Mouse (Mus musculus): Measurements from ENCODE around the gene Wdfy2.
A peak's percentile ranks its signal among the peaks of the same experiment; 100 is the strongest.
"Not testable (repeated sequence)": the region's sequence is repeated elsewhere in the genome, so short reads cannot be mapped to it uniquely, and the experiment has no call there.

The Wdfy2 gene

GRCm38 (mm10) chr14:62878634-62879430 lies 41.4 kb downstream of the Wdfy2 start:
- no peak for DNase-seq (ENCODE audit: low read depth, low spot score)

- peak; percentile 83 for DNase-seq (ENCODE audit: low read depth, low spot score)
Measured at GRCm38 (mm10) chr14:62879497-62879896, 42.0 kb downstream of the Wdfy2 start.

DNA sequence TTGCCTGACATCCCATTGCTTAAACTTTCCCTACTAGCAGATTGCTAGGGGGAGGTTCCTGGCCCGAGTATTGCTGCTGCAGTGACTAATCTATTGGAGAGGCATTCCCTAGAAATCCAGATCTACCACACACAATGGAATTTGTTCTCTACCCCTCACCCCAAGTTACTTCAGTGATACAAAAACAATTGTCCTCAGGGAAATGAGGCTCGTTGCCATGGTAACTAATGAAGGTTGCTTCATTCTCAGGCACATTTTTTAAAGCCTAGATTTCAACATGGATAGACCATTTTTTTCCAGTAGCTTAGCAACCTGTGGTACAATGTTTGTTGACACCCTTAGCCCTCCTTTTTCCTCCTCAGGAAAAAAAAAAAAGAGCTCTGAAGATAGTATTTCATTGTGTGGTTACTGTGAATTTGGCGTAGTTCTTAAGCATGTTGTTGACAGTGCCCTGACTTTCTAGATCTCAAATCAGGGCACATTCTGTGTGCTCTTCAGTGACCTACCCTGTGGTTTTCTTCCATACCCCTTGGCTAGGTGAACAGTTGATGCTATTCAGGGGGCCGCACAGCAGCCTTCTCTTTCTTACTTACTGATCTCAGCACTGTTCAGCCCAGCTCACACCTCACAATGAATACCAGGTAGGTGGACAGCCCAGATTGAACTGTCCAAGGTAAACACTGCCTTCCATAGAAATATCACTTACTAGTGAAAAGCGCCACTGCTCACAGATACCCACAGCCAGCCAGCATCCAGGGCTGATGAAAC lies 42.8 kb downstream of the Wdfy2 start:
- peak; percentile 79 for DNase-seq (ENCODE audit: low read depth, low spot score)

GRCm38 (mm10) chr14:62882061-62882614 lies 44.7 kb downstream of the Wdfy2 start:
- peak; percentile 80 for DNase-seq (ENCODE audit: low read depth, low spot score)

DNA sequence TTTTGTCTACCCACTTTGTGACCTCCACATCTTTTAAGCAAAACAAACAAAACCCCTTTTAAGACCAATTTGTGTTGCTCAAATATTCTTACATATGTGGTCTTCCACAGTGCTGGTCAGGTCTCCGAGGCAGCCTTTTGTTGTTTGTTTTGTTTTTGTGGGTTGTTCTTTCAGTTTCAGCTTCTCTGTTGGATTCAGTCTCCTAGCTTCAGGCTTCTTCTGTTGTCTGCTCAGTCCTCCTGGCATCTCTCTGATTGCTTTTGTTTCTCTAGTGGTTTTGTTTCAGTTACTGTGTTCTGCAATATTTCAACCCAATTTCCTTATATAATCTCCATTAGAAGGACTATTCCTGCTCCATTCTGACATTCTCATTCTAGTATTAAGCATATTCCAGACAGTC lies 46.1 kb downstream of the Wdfy2 start:
- no peak for DNase-seq (ENCODE audit: low read depth, low spot score)

DNA sequence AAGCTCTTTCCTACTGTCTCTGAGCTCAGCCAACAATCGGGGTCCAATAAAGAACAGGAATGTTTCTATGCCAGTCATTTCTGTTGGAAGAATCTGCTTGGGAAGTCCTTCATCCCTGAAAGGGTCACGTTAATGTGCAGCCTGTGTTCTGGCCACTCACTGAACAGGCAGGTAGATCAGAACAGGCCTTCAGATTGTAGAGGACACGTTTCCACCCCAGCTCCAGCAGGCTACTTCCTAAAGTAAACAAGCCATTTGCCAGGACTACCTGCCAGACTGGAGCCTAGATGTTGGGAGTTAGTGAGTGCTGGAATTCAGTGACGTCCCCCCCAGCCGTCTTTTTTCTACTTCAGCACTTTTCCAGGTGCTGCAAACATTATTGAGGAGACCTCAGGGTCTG lies 46.7 kb downstream of the Wdfy2 start:
- DNase-seq (ENCODE audit: low read depth, low spot score): no peak

DNA sequence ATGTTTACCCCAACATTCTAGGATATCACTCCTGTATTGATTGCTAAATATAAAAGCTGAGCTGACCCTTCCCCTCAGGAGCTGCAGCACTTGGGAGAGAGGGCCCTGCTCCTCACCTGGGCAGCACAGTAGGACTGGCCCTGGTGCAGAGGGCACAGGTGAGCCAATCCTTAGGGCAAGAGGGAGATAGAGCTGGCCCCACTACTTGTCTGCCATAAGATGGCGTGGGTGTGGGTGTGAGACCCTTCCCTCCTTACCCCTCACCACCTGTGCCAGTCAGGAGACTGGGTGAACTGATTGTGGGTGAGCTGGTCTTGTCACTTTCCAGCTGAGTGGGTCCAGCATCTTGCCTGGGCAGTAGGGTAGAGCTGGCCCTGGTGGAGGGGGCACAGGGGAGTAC lies 47.2 kb downstream of the Wdfy2 start:
- DNase-seq (ENCODE audit: low read depth, low spot score): no peak

GRCm38 (mm10) chr14:62885146-62885545 lies 47.7 kb downstream of the Wdfy2 start:
- DNase-seq (ENCODE audit: low read depth, low spot score): no peak

DNA sequence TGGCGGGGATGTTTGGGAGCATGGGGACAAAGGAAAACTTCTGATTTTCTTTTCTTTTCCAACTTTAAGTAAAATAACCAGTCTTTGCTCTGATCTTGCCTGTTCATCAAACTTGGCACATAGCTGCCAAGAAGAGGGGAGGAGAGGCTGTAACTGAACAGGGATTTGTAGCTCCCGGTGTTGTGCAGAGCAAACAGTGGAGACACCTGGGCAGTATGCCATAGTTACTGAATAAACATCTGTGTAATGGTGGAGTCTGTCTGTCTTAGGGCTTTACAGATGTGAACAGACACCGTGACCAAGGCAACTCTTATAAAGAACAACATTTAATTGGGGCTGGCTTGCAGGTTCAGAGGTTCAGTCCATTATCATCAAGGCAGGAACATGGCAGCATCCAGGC lies 53.9 kb downstream of the Wdfy2 start:
- no peak for DNase-seq (ENCODE audit: low read depth, low spot score)

GRCm38 (mm10) chr14:62892771-62893641 lies 55.5 kb downstream of the Wdfy2 start:
- DNase-seq (ENCODE audit: low read depth, low spot score): no peak

- not testable (repeated sequence) for DNase-seq (ENCODE audit: low read depth, low spot score)
Measured at GRCm38 (mm10) chr14:62893642-62894180, 56.2 kb downstream of the Wdfy2 start.

DNA sequence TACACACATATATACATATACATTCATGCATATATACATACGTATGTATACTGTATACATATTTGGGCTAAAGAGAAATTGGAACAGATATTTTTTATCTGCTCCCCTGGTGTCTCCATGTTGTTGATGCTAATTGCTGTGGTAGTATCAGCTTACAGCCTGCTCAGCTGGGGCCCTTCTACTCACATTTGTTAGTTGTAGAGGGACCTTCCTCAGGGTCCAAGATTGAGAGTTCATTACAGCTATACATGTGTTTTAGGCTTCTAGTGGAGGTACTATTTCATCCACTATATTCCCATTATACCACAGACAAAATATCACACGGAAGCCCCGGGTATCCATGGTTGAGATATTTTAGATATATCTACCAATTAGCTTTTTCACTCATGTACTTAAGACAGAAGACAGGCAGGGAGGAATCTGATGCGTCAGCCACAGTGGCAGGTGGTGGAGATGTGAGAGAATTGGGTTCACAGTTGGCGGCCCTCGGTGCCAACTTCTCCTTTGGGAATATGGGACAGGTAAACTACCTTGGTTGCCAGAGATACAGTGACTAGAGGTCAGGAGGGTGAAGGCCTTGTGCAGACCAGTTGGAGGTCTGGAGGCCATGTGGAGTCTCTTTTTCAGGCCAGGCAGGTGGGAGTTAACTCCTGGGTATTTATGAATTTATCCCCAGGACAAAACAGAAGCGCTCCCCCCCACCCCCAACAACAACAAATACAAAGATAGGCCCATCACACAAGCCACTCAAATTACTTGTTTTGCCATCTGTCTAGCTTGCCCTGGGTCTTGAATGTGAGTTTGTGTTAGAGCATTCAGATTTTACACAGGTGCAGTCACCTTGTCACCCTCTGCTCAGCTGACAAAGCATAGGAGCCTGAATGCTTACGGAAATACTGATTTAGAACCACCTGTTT lies 57.7 kb downstream of the Wdfy2 start:
- no peak for DNase-seq (ENCODE audit: low read depth, low spot score)

DNA sequence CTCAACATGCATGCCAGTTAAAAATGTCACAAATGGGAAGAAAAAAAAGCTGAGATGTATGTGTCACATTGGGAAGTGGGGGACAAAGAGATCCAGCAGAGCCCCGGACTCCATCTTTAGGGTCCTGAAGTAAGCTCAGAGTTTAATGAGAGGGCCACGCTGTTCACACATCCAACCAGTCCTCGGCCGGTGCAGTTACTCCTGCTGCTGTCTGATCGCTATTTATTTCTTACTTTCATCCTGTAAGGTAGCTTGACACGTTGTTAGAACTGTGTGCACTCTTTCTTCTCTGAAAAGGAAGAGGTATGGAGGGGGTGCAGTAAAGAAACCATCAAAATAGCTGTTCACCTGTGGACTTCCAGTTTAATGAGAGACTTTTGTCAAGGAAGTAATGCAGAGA lies 60.6 kb downstream of the Wdfy2 start:
- no peak for DNase-seq (ENCODE audit: low read depth, low spot score)

- no peak for DNase-seq (ENCODE audit: low read depth, low spot score)
Measured at GRCm38 (mm10) chr14:62907888-62908287, 70.4 kb downstream of the Wdfy2 start.

- no peak for DNase-seq (ENCODE audit: low read depth, low spot score)
Measured at GRCm38 (mm10) chr14:62908550-62908949, 71.1 kb downstream of the Wdfy2 start.

DNA sequence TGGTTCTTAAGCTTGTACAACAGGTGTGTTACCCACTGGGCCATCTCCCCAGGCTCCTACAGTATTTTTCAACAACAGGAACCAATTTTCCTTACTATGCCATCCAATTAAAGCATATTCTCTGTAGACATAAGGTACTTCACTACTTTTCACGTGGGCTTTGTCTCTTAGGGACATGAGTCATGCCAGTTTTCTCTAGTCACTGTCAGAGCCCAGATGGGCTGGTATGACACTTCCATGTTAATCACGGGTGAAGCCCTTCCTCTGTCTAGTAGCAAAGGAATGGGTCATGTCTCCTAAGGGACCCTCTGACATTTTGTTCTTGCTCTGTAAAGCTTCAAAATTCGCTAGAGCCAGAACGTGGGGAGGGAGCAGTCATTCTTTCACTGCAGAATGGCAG lies 73.4 kb downstream of the Wdfy2 start:
- DNase-seq (ENCODE audit: low read depth, low spot score): no peak

DNA sequence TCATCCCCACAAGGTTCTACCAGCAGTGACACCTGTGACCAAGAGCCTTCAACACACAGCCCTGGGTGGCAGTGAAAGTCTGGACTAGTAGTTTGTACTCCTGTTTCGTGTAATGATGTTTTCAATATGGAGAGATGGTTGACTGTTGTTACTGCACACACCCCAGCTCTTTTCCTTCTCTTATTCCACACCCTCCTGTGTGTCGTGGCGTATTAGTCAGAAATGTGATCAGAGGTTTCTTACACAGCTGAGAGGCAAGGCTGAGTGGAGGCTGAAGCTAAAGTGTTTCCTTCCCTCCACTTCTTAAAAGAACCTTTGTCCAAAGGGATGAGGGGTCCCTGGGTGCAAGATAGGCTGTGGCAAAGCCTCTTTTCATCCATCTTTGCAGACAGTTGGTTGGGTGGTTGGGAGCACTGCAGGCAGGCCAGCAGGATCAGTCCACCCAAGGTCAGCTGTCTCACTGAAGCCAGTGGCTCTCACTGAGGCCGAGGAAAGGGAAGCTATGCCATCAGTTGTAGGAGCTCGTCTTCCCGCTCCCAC lies 77.7 kb downstream of the Wdfy2 start:
- no peak for DNase-seq (ENCODE audit: low read depth, low spot score)

- no peak for DNase-seq (ENCODE audit: low read depth, low spot score)
Measured at GRCm38 (mm10) chr14:62916488-62917034, 79.1 kb downstream of the Wdfy2 start.

DNA sequence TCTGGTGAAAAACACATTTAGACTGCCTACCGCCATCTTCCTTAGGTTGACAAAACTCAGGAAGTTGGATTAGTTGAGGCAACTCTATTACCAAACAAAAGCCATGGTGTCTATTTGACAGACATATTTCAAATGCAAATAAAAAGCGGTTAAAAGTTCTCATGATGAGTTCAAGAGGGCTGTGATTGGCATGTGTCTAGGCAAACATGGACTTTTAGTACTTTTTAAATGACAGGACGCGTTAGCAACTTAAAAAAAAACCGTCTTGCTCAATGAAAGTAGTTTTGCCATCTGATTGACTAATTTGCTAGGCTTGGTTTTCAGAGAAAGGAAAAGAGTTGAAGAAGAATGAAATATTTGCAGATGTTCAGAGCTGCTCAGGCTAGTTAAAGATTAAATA lies 83.9 kb downstream of the Wdfy2 start:
- no peak for DNase-seq (ENCODE audit: low read depth, low spot score)

- no peak for DNase-seq (ENCODE audit: low read depth, low spot score)
Measured at GRCm38 (mm10) chr14:62922637-62923036, 85.2 kb downstream of the Wdfy2 start.
